ENCODE assay signal across 8 mouse cellular contexts in genomic region chr4:133021181-133021671, GRCm38 (mm10). TPM values are rescaled to one million over a fixed set of nuclear protein-coding genes. Genes with fewer than 3 reads are reported as not detected.
DNase-seq lines count a peak whose midpoint lies in the region; ATAC-seq and TF ChIP-seq lines count a peak whose summit lies in the region.

No protein-coding gene starts in this region.

- peak overlapping the region; percentile 33 for H3K4me2 ChIP-seq in limb, embryonic 14.5 days (replicated peaks; ENCODE audit: low read depth, low read length, severe bottlenecking)

- H3K27me3 ChIP-seq in hindbrain, embryonic 10.5 days (ENCODE audit: insufficient read depth, poor library complexity, severe bottlenecking): no peaks in the 10 kb centered on the region
- H3K27me3 ChIP-seq in limb, embryonic 14.5 days (ENCODE audit: control insufficient read depth, insufficient read depth, low read length): no peaks in the 10 kb centered on the region

- H3K4me1 ChIP-seq in hindbrain, embryonic 10.5 days (replicated peaks): peaks cover 98% of the 10 kb centered on the region
- H3K4me1 ChIP-seq in limb, embryonic 14.5 days (ENCODE audit: control insufficient read depth, insufficient read depth, low read length): peaks cover 90% of the 10 kb centered on the region

- no peaks in the 10 kb centered on the region for H3K9me3 ChIP-seq in hindbrain, embryonic 10.5 days
- H3K9me3 ChIP-seq in limb, embryonic 14.5 days (ENCODE audit: control insufficient read depth, low read length): no peaks in the 10 kb centered on the region

- WGBS in hindbrain, embryonic 10.5 days: 4% methylated on average over 9 of the region's 9 CpGs
- whole genome bisulfite sequencing in limb, embryonic 14.5 days: 6% methylated on average over 9 of the region's 9 CpGs

- H3K36me3 ChIP-seq in hindbrain, embryonic 10.5 days: peaks cover 11% of the 10 kb centered on the region
- H3K36me3 ChIP-seq in limb, embryonic 14.5 days (ENCODE audit: control insufficient read depth, insufficient read depth, low read length): peaks cover 31% of the 10 kb centered on the region

- H3K27ac ChIP-seq in hindbrain, embryonic 10.5 days: peak overlapping the region; percentile 86
- no peak overlapping the region for H3K27ac ChIP-seq in limb, embryonic 14.5 days (replicated peaks; ENCODE audit: low read depth, low read length)

- no peak for TF ChIP-seq POLR2A in limb, embryonic 14.5 days (IDR thresholded peaks at IDR 0.05; ENCODE audit: borderline replicate concordance, extremely low read depth, insufficient read depth, insufficient read length)

- DNase-seq in adrenal gland, postnatal 10 days: peak; percentile 45
- DNase-seq in adrenal gland, postnatal 4 days (ENCODE audit: low spot score in 2 of 2): no peak
- DNase-seq in R1 (ENCODE audit: low read depth, low spot score): peak; percentile 75
- peak; percentile 44 for DNase-seq in hindbrain, embryonic 10.5 days (ENCODE audit: low spot score)
- DNase-seq in limb, embryonic 14.5 days (ENCODE audit: low spot score): no peak
- no peak for DNase-seq in MN1 (ENCODE audit: low spot score)
- no peak for DNase-seq in thymus, postnatal 25 days

- peak overlapping the region; percentile 42 for H3K4me3 ChIP-seq in hindbrain, embryonic 10.5 days
- no peak overlapping the region for H3K4me3 ChIP-seq in limb, embryonic 14.5 days (replicated peaks; ENCODE audit: low read length)

- no peak for ATAC-seq in limb, embryonic 14.5 days (ENCODE audit: low FRiP score, low read depth)
- ATAC-seq in megakaryocyte progenitor cell, adult 5-6 weeks (replicated peaks; ENCODE audit: poor library complexity): no peak

- H3K9ac ChIP-seq in limb, embryonic 14.5 days (ENCODE audit: low read depth, low read length, severe bottlenecking): no peak overlapping the region; the same call in 1 of the 2 replicates

RNA-seq across cellular contexts. Expression of gene Ahdc1, which starts 10.2 kb away (rescaled TPM):
- total RNA-seq in adrenal gland, postnatal 10 days (2021): 10 to 100 TPM; 50.8 to 74.3 TPM
- 10 to 100 TPM; 92.5 to 98.7 TPM for total RNA-seq in adrenal gland, postnatal 4 days (2021)
- 9.0 and 9.7 TPM in 2 replicates for polyA plus RNA-seq in hindbrain, embryonic 10.5 days (2016; fragmentation: Nextera tagmentation; extraction: Ambion mirVana)
- polyA plus RNA-seq in limb, embryonic 14.5 days (2012; rRNA removed): 29.6 and 41.0 TPM in 2 replicates
- polyA plus RNA-seq in limb, embryonic 14.5 days (2014; fragmentation: Nextera tagmentation; extraction: Ambion mirVana): 12.9 and 15.6 TPM in 2 replicates
- 4.1 and 5.3 TPM in 2 replicates for total RNA-seq in megakaryocyte progenitor cell, adult 5-6 weeks (2015)
- total RNA-seq in megakaryocyte progenitor cell, adult 5-6 weeks (2017): 0.81 and 3.8 TPM in 2 replicates

RNA-seq across cellular contexts. Expression of gene Fgr, which starts 47.3 kb away (rescaled TPM):
- 1 to 10 TPM; 1.3 to 1.6 TPM for total RNA-seq in adrenal gland, postnatal 10 days (2021)
- total RNA-seq in adrenal gland, postnatal 4 days (2021): 1 to 10 TPM; 1.2 to 1.5 TPM
- 0.14 TPM in 1 of 2 replicates, not detected in the other for polyA plus RNA-seq in hindbrain, embryonic 10.5 days (2016; fragmentation: Nextera tagmentation; extraction: Ambion mirVana)
- 0.54 and 0.64 TPM in 2 replicates for polyA plus RNA-seq in limb, embryonic 14.5 days (2012; rRNA removed)
- polyA plus RNA-seq in limb, embryonic 14.5 days (2014; fragmentation: Nextera tagmentation; extraction: Ambion mirVana): 0.35 and 0.62 TPM in 2 replicates
- total RNA-seq in megakaryocyte progenitor cell, adult 5-6 weeks (2015): 3.2 and 3.4 TPM in 2 replicates
- total RNA-seq in megakaryocyte progenitor cell, adult 5-6 weeks (2017): 2.5 and 3.0 TPM in 2 replicates

Comparison
In these comparisons a context has a peak if more than half of its experiments do, and no peak if none do; other contexts are left out.
1. DNase-seq: peak in adrenal gland, postnatal 10 days (single experiment), R1 (single experiment) and hindbrain, embryonic 10.5 days (single experiment); none in adrenal gland, postnatal 4 days (0 of 2), limb, embryonic 14.5 days (single experiment), MN1 (single experiment) and thymus, postnatal 25 days (single experiment).
2. RNA of gene Ahdc1, which starts 10.2 kb away (total RNA-seq): 92.5 to 98.7 TPM in adrenal gland, postnatal 4 days and 50.8 to 74.3 TPM in adrenal gland, postnatal 10 days; 0.81 to 5.3 TPM in megakaryocyte progenitor cell, adult 5-6 weeks; every median in the first group is over 4 times any median in the second.